Mouse (Mus musculus): ENCODE measurements around the gene Spag6. TPM values are rescaled to one million over a fixed set of nuclear protein-coding genes. Genes with fewer than 3 reads are reported as not detected.

The Spag6 gene
- polyA plus RNA-seq, 1 experiment = 0.14 TPM

GRCm38 (mm10) chr2:18781296-18781695 lies 87.5 kb downstream of the Spag6 start:
- Histone ChIP-seq H3K27me3 (replicated peaks; ENCODE audit: control insufficient read depth, insufficient read depth, low read length) (no peaks in the 10 kb centered on the region), H3K4me3 (ENCODE audit: insufficient read depth, low read depth, low read length) (no peak overlapping the region), H3K27ac (ENCODE audit: insufficient read depth, low read depth, low read length) (no peak overlapping the region), H3K36me3 (ENCODE audit: control insufficient read depth, insufficient read depth, low read length) (no peaks in the 10 kb centered on the region), H3K4me1 (ENCODE audit: control insufficient read depth, insufficient read depth, low read length) (no peaks in the 10 kb centered on the region)
- no peak for DNase-seq
- TF ChIP-seq CTCF (conservative IDR thresholded peaks at IDR 0.05; ENCODE audit: insufficient read depth, insufficient read length, low read depth, low read length) = no peak
- no peak for TF ChIP-seq POLR2A (IDR thresholded peaks at IDR 0.05; ENCODE audit: low read depth, low read length)
- WGBS = 87% methylated on average over 7 of the region's 7 CpGs

GRCm38 (mm10) chr2:18794261-18794660 lies 100.4 kb downstream of the Spag6 start:
- H3K4me3 ChIP-seq (ENCODE audit: insufficient read depth, low read depth, low read length) = no peak overlapping the region
- WGBS = 84% methylated on average over 4 of the region's 4 CpGs
- no peak for TF ChIP-seq POLR2A (IDR thresholded peaks at IDR 0.05; ENCODE audit: low read depth, low read length)
- no peaks in the 10 kb centered on the region for H3K36me3 ChIP-seq (ENCODE audit: control insufficient read depth, insufficient read depth, low read length)
- no peaks in the 10 kb centered on the region for H3K27me3 ChIP-seq (replicated peaks; ENCODE audit: control insufficient read depth, insufficient read depth, low read length)
- no peaks in the 10 kb centered on the region for H3K4me1 ChIP-seq (ENCODE audit: control insufficient read depth, insufficient read depth, low read length)
- no peak overlapping the region for H3K27ac ChIP-seq (ENCODE audit: insufficient read depth, low read depth, low read length)
- DNase-seq = no peak

DNA sequence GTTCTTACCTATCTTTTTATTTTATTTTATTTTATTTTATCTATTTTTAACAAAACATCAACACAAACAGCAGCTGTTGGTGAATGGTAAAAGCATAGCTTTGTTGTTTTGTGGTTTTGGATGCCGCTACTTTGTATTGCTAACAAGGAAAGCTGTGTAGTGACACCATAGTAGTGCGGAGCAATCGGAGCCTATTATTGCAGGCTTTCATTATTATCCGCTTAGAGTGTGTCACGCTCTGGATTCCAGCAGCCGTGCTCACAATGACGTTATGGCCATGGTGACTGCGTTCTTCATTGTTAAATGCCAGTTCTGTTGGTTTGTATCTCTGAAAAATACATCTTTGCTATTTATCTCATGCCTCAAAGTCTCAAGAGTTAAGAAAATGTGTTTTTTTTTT lies 103.9 kb downstream of the Spag6 start:
- DNase-seq = no peak
- Histone ChIP-seq H3K27me3 (replicated peaks; ENCODE audit: control insufficient read depth, insufficient read depth, low read length) (peaks cover 7% of the 10 kb centered on the region), H3K36me3 (ENCODE audit: control insufficient read depth, insufficient read depth, low read length) (no peaks in the 10 kb centered on the region), H3K4me1 (ENCODE audit: control insufficient read depth, insufficient read depth, low read length) (peaks cover 3% of the 10 kb centered on the region; the same call in 1 of the 2 replicates), H3K4me3 (ENCODE audit: insufficient read depth, low read depth, low read length) (no peak overlapping the region), H3K27ac (ENCODE audit: insufficient read depth, low read depth, low read length) (no peak overlapping the region)
- TF ChIP-seq CTCF (conservative IDR thresholded peaks at IDR 0.05; ENCODE audit: insufficient read depth, insufficient read length, low read depth, low read length) (no peak), POLR2A (IDR thresholded peaks at IDR 0.05; ENCODE audit: low read depth, low read length) (no peak)
- 92% methylated on average over 8 of the region's 8 CpGs for WGBS

DNA sequence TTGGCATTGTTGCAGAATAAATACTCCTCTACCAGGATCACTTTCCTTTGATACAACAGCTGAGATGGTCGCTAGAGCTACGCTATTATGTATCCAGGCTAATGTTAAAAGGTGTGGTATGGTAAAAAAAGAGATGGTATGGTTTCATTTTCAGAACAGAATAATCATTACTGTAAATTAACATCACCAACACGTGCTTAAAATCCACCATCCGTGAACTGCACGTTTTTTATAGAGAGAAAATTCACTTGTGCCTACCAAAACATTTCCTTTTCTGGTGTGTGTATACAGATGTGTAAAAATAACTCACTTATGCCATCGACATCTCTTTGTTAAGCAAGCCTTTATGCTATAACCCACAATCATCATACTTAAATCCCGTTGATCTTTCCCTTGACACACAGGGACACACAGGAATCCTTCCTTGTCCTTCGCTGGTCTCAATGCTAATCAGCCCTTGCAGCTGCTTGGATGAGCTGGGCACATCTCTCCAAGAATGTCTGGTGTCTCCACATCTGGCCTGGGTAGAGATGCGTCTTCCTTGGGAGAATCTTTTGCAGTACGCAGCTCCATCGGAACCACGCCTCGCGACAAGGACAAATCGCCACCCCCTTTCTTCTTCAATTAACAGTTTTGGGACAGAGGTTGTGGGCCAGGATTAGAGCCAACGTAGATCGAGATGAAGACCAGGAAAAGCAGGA lies 105.6 kb downstream of the Spag6 start:
- H3K27me3 ChIP-seq (replicated peaks; ENCODE audit: control insufficient read depth, insufficient read depth, low read length) = peaks cover 7% of the 10 kb centered on the region
- H3K4me3 ChIP-seq (ENCODE audit: insufficient read depth, low read depth, low read length) = peak overlapping the region; percentile 24; the same call in 1 of the 2 replicates
- peaks cover 3% of the 10 kb centered on the region; the same call in 1 of the 2 replicates for H3K4me1 ChIP-seq (ENCODE audit: control insufficient read depth, insufficient read depth, low read length)
- no peak overlapping the region for H3K27ac ChIP-seq (ENCODE audit: insufficient read depth, low read depth, low read length)
- WGBS = 17% methylated on average over 17 of the region's 17 CpGs
- TF ChIP-seq POLR2A (IDR thresholded peaks at IDR 0.05; ENCODE audit: low read depth, low read length) = no peak
- TF ChIP-seq CTCF (conservative IDR thresholded peaks at IDR 0.05; ENCODE audit: insufficient read depth, insufficient read length, low read depth, low read length) = no peak
- DNase-seq = no peak
- no peaks in the 10 kb centered on the region for H3K36me3 ChIP-seq (ENCODE audit: control insufficient read depth, insufficient read depth, low read length)

Other genes starting within 250 kb of the Spag6 start
- gene Commd3, start 21.6 kb upstream of the Spag6 start, polyA plus RNA-seq (2012; rRNA removed) = 68.1 and 83.2 TPM in 2 replicates
- gene Bmi1, start 17.0 kb upstream of the Spag6 start, polyA plus RNA-seq (2012; rRNA removed) = 16.1 and 17.4 TPM in 2 replicates